ENCODE assay signal across 8 mouse cellular contexts in the genomic region with DNA sequence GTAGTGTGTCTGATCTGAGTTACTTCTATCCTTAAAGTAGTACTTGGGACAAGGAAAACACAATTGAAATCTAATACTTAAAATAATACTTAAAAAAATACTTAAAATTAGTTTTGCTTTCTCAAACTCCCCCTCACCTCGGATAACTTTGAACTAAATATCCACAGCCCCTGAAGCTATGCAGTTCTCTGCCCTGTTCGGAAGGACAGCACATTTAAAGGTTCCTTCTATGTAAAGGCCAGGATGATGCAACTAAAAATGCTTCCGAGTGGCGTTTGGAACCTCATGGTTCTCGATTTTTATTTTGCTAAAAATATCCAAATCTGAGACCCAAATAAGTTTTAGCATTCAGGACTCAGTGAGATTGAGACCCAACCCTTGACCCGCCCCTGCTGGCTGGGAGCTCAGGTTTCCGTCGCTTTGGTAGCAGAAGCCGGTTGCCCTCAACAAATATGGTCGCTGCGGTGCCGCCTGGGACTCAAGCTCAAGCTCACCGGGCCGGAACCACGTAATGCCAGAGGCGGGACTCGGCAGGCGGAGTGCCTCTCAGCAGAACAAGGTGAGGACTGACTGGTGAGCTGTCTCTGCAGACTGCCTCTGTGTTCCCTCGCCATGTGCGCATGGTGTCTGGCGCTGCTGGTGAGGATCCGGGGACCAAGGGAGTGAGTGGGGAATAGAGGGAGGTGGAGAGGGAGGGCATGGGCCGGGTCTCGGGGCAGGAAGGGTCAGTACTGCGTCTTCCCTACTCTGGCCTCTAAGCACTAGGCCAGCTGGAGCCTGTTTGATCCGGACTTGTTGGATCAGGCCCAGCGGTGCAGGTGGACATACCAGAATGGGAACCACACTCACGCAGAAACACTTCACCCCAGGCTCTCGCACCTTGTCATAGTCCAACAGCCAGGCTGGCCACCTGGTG. TPM values are rescaled to one million over a fixed set of nuclear protein-coding genes. Genes with fewer than 3 reads are reported as not detected.
DNase-seq lines count a peak whose midpoint lies in the region; ATAC-seq lines count a peak whose summit lies in the region.

Gene AW209491, plus strand, starts transcription at position 429 of the 916 bp plus-strand sequence.

- H3K4me2 ChIP-seq in heart, embryonic 14.5 days (ENCODE audit: low read length) = peak within 1 kb of the TSS; percentile 71
- peak within 1 kb of the TSS; percentile 77 for H3K4me2 ChIP-seq in liver, embryonic 13.5 days
- peak within 1 kb of the TSS; percentile 59 for H3K4me2 ChIP-seq in stomach, embryonic 16.5 days (ENCODE audit: low read depth, low read length)

- DNase-seq in c-Kit-negative CD71-positive TER-119-positive erythroid progenitor cells, embryonic 14.5 days (ENCODE audit: low read depth, low spot score) = peak; percentile 52
- DNase-seq in fibroblast of lung, adult 2 months (ENCODE audit: low read depth) = peak; percentile 87
- peak; percentile 97 for DNase-seq in kidney, postnatal 14 days
- DNase-seq in liver, embryonic 13.5 days = peak; percentile 83
- DNase-seq in neural tube, embryonic 10.5 days (ENCODE audit: extremely low spot score, low spot score) = peak; percentile 93

- peaks cover 32% of the 10 kb centered on the region for H3K36me3 ChIP-seq in heart, embryonic 14.5 days (ENCODE audit: control insufficient read depth, insufficient read depth, low read length)
- peaks cover 28% of the 10 kb centered on the region for H3K36me3 ChIP-seq in liver, embryonic 13.5 days
- no peaks in the 10 kb centered on the region for H3K36me3 ChIP-seq in stomach, embryonic 16.5 days (ENCODE audit: control insufficient read depth, insufficient read depth, low read length)

- peak within 1 kb of the TSS; percentile 50 to 72 for H3K27ac ChIP-seq in heart, embryonic 14.5 days (replicated peaks in 1 of 2; ENCODE audit: control insufficient read depth in 1 of 2, insufficient read depth in 1 of 2, low read depth in 2 of 2, low read length in 2 of 2)
- H3K27ac ChIP-seq in liver, embryonic 13.5 days = no peak within 1 kb of the TSS; the same call in none of the 2 replicates
- H3K27ac ChIP-seq in stomach, embryonic 16.5 days (ENCODE audit: low read length) = peak within 1 kb of the TSS; percentile 53; the same call in 1 of the 2 replicates

- H3K4me3 ChIP-seq in heart, embryonic 14.5 days (ENCODE audit: control insufficient read depth in 1 of 2, insufficient read depth in 1 of 2, low read depth in 1 of 2, low read length in 2 of 2) = peak within 1 kb of the TSS; percentile 62 to 70
- H3K4me3 ChIP-seq in liver, embryonic 13.5 days (replicated peaks) = peak within 1 kb of the TSS; percentile 70
- peak within 1 kb of the TSS; percentile 73 for H3K4me3 ChIP-seq in stomach, embryonic 16.5 days (replicated peaks; ENCODE audit: low read length)

- H3K9ac ChIP-seq in heart, embryonic 14.5 days (ENCODE audit: low read length) = peak within 1 kb of the TSS; percentile 79
- H3K9ac ChIP-seq in liver, embryonic 13.5 days = peak within 1 kb of the TSS; percentile 83
- peak within 1 kb of the TSS; percentile 82 for H3K9ac ChIP-seq in stomach, embryonic 16.5 days (ENCODE audit: low read length)

- under 1% methylated on average over 29 of the region's 29 CpGs for WGBS in heart, embryonic 14.5 days
- WGBS in liver, embryonic 13.5 days (ENCODE audit: insufficient replicate concordance) = 2% methylated on average over 29 of the region's 29 CpGs
- under 1% methylated on average over 29 of the region's 29 CpGs for WGBS in stomach, embryonic 16.5 days

- no peaks in the 10 kb centered on the region for H3K9me3 ChIP-seq in heart, embryonic 14.5 days (ENCODE audit: control insufficient read depth, low read length)
- no peaks in the 10 kb centered on the region for H3K9me3 ChIP-seq in liver, embryonic 13.5 days (replicated peaks)
- H3K9me3 ChIP-seq in stomach, embryonic 16.5 days (replicated peaks; ENCODE audit: control insufficient read depth, low read length) = no peaks in the 10 kb centered on the region

- H3K27me3 ChIP-seq in heart, embryonic 14.5 days (ENCODE audit: control insufficient read depth, insufficient read depth, low read length) = no peaks in the 10 kb centered on the region
- H3K27me3 ChIP-seq in liver, embryonic 13.5 days = no peaks in the 10 kb centered on the region
- no peaks in the 10 kb centered on the region for H3K27me3 ChIP-seq in stomach, embryonic 16.5 days (ENCODE audit: control insufficient read depth, insufficient read depth, low read length)

- ATAC-seq in CD4-positive, CD25-positive, alpha-beta regulatory T cell, adult 4 months = peak; percentile 99
- ATAC-seq in heart, embryonic 14.5 days (ENCODE audit: insufficient number of reproducible peaks, insufficient read depth, low FRiP score, low read depth) = peak; percentile 94
- ATAC-seq in liver, embryonic 13.5 days (ENCODE audit: low read depth) = peak; percentile 96
- peak; percentile 97 for ATAC-seq in stomach, embryonic 16.5 days (ENCODE audit: insufficient read depth, low FRiP score)

- H3K4me1 ChIP-seq in heart, embryonic 14.5 days (ENCODE audit: control insufficient read depth in 2 of 2, insufficient read depth in 2 of 2, low read length in 2 of 2) = peaks cover 0 to 2% of the 10 kb centered on the region in 2 experiments; a peak in 2 of 4 replicates
- peaks cover 17% of the 10 kb centered on the region for H3K4me1 ChIP-seq in liver, embryonic 13.5 days (replicated peaks)
- H3K4me1 ChIP-seq in stomach, embryonic 16.5 days (ENCODE audit: control insufficient read depth, insufficient read depth, low read length) = peaks cover 2% of the 10 kb centered on the region; the same call in 1 of the 2 replicates

RNA-seq across cellular contexts. Expression of gene AW209491, which starts in this region (rescaled TPM):
- polyA plus RNA-seq in CD4-positive, CD25-positive, alpha-beta regulatory T cell, adult 4 months (2017; shearing (Covaris generic)) = 10 to 100 TPM; 29.5 to 38.4 TPM
- polyA plus RNA-seq in heart, embryonic 14.5 days (2014; fragmentation: Nextera tagmentation; extraction: Ambion mirVana) = 16.6 and 18.8 TPM in 2 replicates
- 13.6 and 15.8 TPM in 2 replicates for polyA plus RNA-seq in liver, embryonic 13.5 days (2015; fragmentation: Nextera tagmentation; extraction: Ambion mirVana)
- polyA plus RNA-seq in stomach, embryonic 16.5 days (2015; fragmentation: Nextera tagmentation; extraction: Ambion mirVana) = 27.5 TPM in 2 replicates
